Mouse (Mus musculus) kidney, adult 2 months (tissue): ENCODE results near the gene Dlat.

Experiments used
- CTCF ChIP-seq: fragments of 200-500 bp; conservative IDR thresholded peaks from 2 replicates; pipeline ENCODE4 v1.5.1; 2011; ENCODE audit warnings: low read depth, mild to moderate bottlenecking, control low read depth, low read length, moderate library complexity, mixed read lengths; ENCODE audit not compliant: insufficient read depth, insufficient read length
- POLR2A ChIP-seq: fragments of 200-500 bp; IDR thresholded peaks from one replicate; pipeline ENCODE4 v1.6.1; 2011; ENCODE audit warnings: low read depth, low read length, control low read depth

- TF ChIP-seq POLR2A = no peak
- TF ChIP-seq CTCF = no peak
Observed at GRCm38 (mm10) chr9:50603189-50603997, 56.2 kb downstream of the Dlat start, which contains the start of the genes Sdhd and Timm8b.
